Mouse (Mus musculus): ENCODE measurements around the gene Atp2a2.

Gene Atp2a2

DNA sequence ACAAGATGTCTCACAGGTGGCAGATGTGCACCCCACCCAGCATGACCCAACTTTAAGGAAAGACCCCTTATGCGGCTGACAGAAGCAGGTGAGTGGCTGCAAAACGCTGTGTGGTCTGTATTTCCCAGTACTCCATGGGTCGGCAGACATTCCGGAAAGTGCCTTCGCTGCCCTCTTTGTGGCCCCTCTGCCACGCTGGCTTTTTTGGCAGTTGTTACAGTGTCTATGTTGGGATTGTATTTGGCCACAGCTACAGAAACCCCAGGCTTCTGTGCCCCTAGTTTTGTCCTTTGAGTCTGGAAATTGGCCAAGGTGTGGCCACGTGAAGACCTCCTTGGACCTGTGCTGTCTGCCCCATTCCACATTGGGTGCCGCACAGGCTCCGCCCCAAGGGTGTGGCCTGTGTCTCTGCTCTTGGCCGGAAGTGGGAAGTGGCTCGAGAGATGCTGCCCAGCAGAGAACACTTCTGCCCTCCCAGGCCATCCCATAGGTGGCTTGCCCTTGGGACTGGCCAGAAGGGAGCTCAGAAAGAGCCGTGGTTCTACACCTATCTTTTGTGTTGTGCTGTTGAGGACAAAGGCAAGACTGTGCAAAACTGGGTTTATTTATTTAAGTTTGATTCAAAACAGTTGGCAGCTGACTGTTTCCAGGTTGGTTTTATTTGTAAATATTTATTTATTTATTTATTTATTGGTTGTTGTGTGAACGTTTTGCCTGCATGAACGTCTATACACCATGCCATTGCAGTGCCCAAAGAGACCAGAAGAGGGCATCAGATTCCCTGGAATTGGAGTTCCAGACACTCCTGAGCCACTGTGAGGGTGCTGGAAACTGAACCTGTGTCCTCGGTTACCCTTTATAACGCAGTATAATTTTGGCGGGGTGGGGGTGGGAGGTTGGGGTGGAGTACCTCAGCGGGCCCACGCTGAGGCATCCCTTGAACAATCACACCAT is 92.1 kb downstream of the Atp2a2 start:
- DNase-seq (ENCODE audit: low read depth): no peak

- no peak for DNase-seq (ENCODE audit: low read depth)
These were observed 96.5 kb downstream of the Atp2a2 start for GRCm38 (mm10) chr5:122405537-122405936.
